Mouse (Mus musculus): ENCODE results near the gene Usp25. TPM values are rescaled to one million over a fixed set of nuclear protein-coding genes. Genes with fewer than 3 reads are reported as not detected.

Usp25 gene
- polyA plus RNA-seq, 1 experiment, result 7.5 TPM

- Histone ChIP-seq H3K36me3 (ENCODE audit: control insufficient read depth, insufficient read depth) (peaks cover 20% of the 10 kb centered on the region), H3ac (ENCODE audit: control insufficient read depth, insufficient read length) (no peak overlapping the region), H3K27me3 (ENCODE audit: control insufficient read depth, insufficient read depth, insufficient read length) (no peaks in the 10 kb centered on the region), H3K79me2 (ENCODE audit: control insufficient read depth, insufficient read depth) (no peaks in the 10 kb centered on the region), H3K4me2 (ENCODE audit: low read depth) (no peak overlapping the region), H3K4me3 (no peak overlapping the region)
- no peak for TF ChIP-seq REST (IDR thresholded peaks at IDR 0.05; ENCODE audit: insufficient read depth, insufficient read length)
- TF ChIP-seq MAX (IDR thresholded peaks at IDR 0.05; ENCODE audit: low read depth), result no peak
- no peak for TF ChIP-seq POLR2AphosphoS2 (IDR thresholded peaks at IDR 0.05; ENCODE audit: insufficient read length, low read depth)
- TF ChIP-seq SRF (IDR thresholded peaks at IDR 0.05; ENCODE audit: control insufficient read depth, insufficient read length, low read depth), result no peak
- TF ChIP-seq POLR2A (IDR thresholded peaks at IDR 0.05; ENCODE audit: insufficient read length, low read depth), result no peak
- TF ChIP-seq MYOG (IDR thresholded peaks at IDR 0.05; ENCODE audit: control insufficient read depth in 1 of 3, insufficient read depth in 1 of 3, insufficient read length in 2 of 3, low read depth in 2 of 3), result no peak
- TF ChIP-seq TCF3 (IDR thresholded peaks at IDR 0.05; ENCODE audit: insufficient read length, low read depth), result no peak
- no peak for TF ChIP-seq USF1 (IDR thresholded peaks at IDR 0.05; ENCODE audit: low read depth)
- TF ChIP-seq TCF12 (IDR thresholded peaks at IDR 0.05; ENCODE audit: insufficient read depth, poor library complexity, severe bottlenecking), result no peak
- no peak for TF ChIP-seq MYOD1 (IDR thresholded peaks at IDR 0.05; ENCODE audit: control insufficient read depth in 1 of 3, insufficient read length in 2 of 3, low read depth in 2 of 3)
- TF ChIP-seq CEBPB (IDR thresholded peaks at IDR 0.05; ENCODE audit: insufficient read depth, poor library complexity, severe bottlenecking), result no peak
- TF ChIP-seq E2F4 (IDR thresholded peaks at IDR 0.05; ENCODE audit: insufficient read depth), result no peak
Observed at GRCm38 (mm10) chr16:77060166-77060565, 46.7 kb downstream of the Usp25 start.

- Histone ChIP-seq H3K79me2 (ENCODE audit: control insufficient read depth, insufficient read depth) (no peaks in the 10 kb centered on the region), H3K36me3 (ENCODE audit: control insufficient read depth, insufficient read depth) (peaks cover 16% of the 10 kb centered on the region), H3K4me2 (ENCODE audit: low read depth) (no peak overlapping the region), H3ac (ENCODE audit: control insufficient read depth, insufficient read length) (no peak overlapping the region), H3K4me3 (no peak overlapping the region), H3K27me3 (ENCODE audit: control insufficient read depth, insufficient read depth, insufficient read length) (no peaks in the 10 kb centered on the region)
- TF ChIP-seq MYOG (IDR thresholded peaks at IDR 0.05; ENCODE audit: control insufficient read depth in 1 of 3, insufficient read depth in 1 of 3, insufficient read length in 2 of 3, low read depth in 2 of 3) (no peak), POLR2AphosphoS2 (IDR thresholded peaks at IDR 0.05; ENCODE audit: insufficient read length, low read depth) (no peak), TCF12 (IDR thresholded peaks at IDR 0.05; ENCODE audit: insufficient read depth, poor library complexity, severe bottlenecking) (no peak), MAX (IDR thresholded peaks at IDR 0.05; ENCODE audit: low read depth) (no peak), SRF (IDR thresholded peaks at IDR 0.05; ENCODE audit: control insufficient read depth, insufficient read length, low read depth) (no peak), REST (IDR thresholded peaks at IDR 0.05; ENCODE audit: insufficient read depth, insufficient read length) (no peak), CEBPB (IDR thresholded peaks at IDR 0.05; ENCODE audit: insufficient read depth, poor library complexity, severe bottlenecking) (no peak), MYOD1 (IDR thresholded peaks at IDR 0.05; ENCODE audit: control insufficient read depth in 1 of 3, insufficient read length in 2 of 3, low read depth in 2 of 3) (no peak), TCF3 (IDR thresholded peaks at IDR 0.05; ENCODE audit: insufficient read length, low read depth) (no peak), E2F4 (IDR thresholded peaks at IDR 0.05; ENCODE audit: insufficient read depth) (no peak), USF1 (IDR thresholded peaks at IDR 0.05; ENCODE audit: low read depth) (no peak), POLR2A (IDR thresholded peaks at IDR 0.05; ENCODE audit: insufficient read length, low read depth) (no peak)
Observed at GRCm38 (mm10) chr16:77063916-77064315, 50.4 kb downstream of the Usp25 start.

GRCm38 (mm10) chr16:77076954-77077735 lies 63.6 kb downstream of the Usp25 start:
- TF ChIP-seq POLR2AphosphoS2 (IDR thresholded peaks at IDR 0.05; ENCODE audit: insufficient read length, low read depth) (no peak), USF1 (IDR thresholded peaks at IDR 0.05; ENCODE audit: low read depth) (no peak), REST (IDR thresholded peaks at IDR 0.05; ENCODE audit: insufficient read depth, insufficient read length) (no peak), TCF12 (IDR thresholded peaks at IDR 0.05; ENCODE audit: insufficient read depth, poor library complexity, severe bottlenecking) (no peak), TCF3 (IDR thresholded peaks at IDR 0.05; ENCODE audit: insufficient read length, low read depth) (no peak), CEBPB (IDR thresholded peaks at IDR 0.05; ENCODE audit: insufficient read depth, poor library complexity, severe bottlenecking) (no peak)
- Histone ChIP-seq H3ac (ENCODE audit: control insufficient read depth, insufficient read length) (no peak overlapping the region), H3K27me3 (ENCODE audit: control insufficient read depth, insufficient read depth, insufficient read length) (no peaks in the 10 kb centered on the region), H3K4me2 (ENCODE audit: low read depth) (peak overlapping the region; percentile 29), H3K36me3 (ENCODE audit: control insufficient read depth, insufficient read depth) (peaks cover 14% of the 10 kb centered on the region), H3K4me3 (no peak overlapping the region), H3K79me2 (ENCODE audit: control insufficient read depth, insufficient read depth) (no peaks in the 10 kb centered on the region)

- Histone ChIP-seq H3K4me2 (ENCODE audit: low read depth) (peak overlapping the region; percentile 29), H3K27me3 (ENCODE audit: control insufficient read depth, insufficient read depth, insufficient read length) (no peaks in the 10 kb centered on the region), H3K4me3 (no peak overlapping the region), H3K36me3 (ENCODE audit: control insufficient read depth, insufficient read depth) (peaks cover 14% of the 10 kb centered on the region), H3K79me2 (ENCODE audit: control insufficient read depth, insufficient read depth) (no peaks in the 10 kb centered on the region), H3ac (ENCODE audit: control insufficient read depth, insufficient read length) (no peak overlapping the region)
- TF ChIP-seq MAX (IDR thresholded peaks at IDR 0.05; ENCODE audit: low read depth) (no peak), MYOG (IDR thresholded peaks at IDR 0.05; ENCODE audit: control insufficient read depth in 1 of 3, insufficient read depth in 1 of 3, insufficient read length in 2 of 3, low read depth in 2 of 3) (no peak), SRF (IDR thresholded peaks at IDR 0.05; ENCODE audit: control insufficient read depth, insufficient read length, low read depth) (no peak)
Observed at GRCm38 (mm10) chr16:77077736-77078005, 64.2 kb downstream of the Usp25 start.

- TF ChIP-seq CEBPB (IDR thresholded peaks at IDR 0.05; ENCODE audit: insufficient read depth, poor library complexity, severe bottlenecking) (no peak), POLR2AphosphoS2 (IDR thresholded peaks at IDR 0.05; ENCODE audit: insufficient read length, low read depth) (no peak), MYOG (IDR thresholded peaks at IDR 0.05; ENCODE audit: control insufficient read depth in 1 of 3, insufficient read depth in 1 of 3, insufficient read length in 2 of 3, low read depth in 2 of 3) (no peak), REST (IDR thresholded peaks at IDR 0.05; ENCODE audit: insufficient read depth, insufficient read length) (no peak), USF1 (IDR thresholded peaks at IDR 0.05; ENCODE audit: low read depth) (no peak), POLR2A (IDR thresholded peaks at IDR 0.05; ENCODE audit: insufficient read length, low read depth) (no peak), TCF3 (IDR thresholded peaks at IDR 0.05; ENCODE audit: insufficient read length, low read depth) (no peak), MYOD1 (IDR thresholded peaks at IDR 0.05; ENCODE audit: control insufficient read depth in 1 of 3, insufficient read length in 2 of 3, low read depth in 2 of 3) (no peak), MAX (IDR thresholded peaks at IDR 0.05; ENCODE audit: low read depth) (no peak), E2F4 (IDR thresholded peaks at IDR 0.05; ENCODE audit: insufficient read depth) (no peak), TCF12 (IDR thresholded peaks at IDR 0.05; ENCODE audit: insufficient read depth, poor library complexity, severe bottlenecking) (no peak), SRF (IDR thresholded peaks at IDR 0.05; ENCODE audit: control insufficient read depth, insufficient read length, low read depth) (no peak)
- H3ac ChIP-seq (ENCODE audit: control insufficient read depth, insufficient read length), result no peak overlapping the region
- H3K36me3 ChIP-seq (ENCODE audit: control insufficient read depth, insufficient read depth), result peaks cover 30% of the 10 kb centered on the region
- H3K79me2 ChIP-seq (ENCODE audit: control insufficient read depth, insufficient read depth), result no peaks in the 10 kb centered on the region
- no peak overlapping the region for H3K4me3 ChIP-seq
- H3K27me3 ChIP-seq (ENCODE audit: control insufficient read depth, insufficient read depth, insufficient read length), result no peaks in the 10 kb centered on the region
- H3K4me2 ChIP-seq (ENCODE audit: low read depth), result no peak overlapping the region
Observed at GRCm38 (mm10) chr16:77084071-77084470, 70.6 kb downstream of the Usp25 start.
